Mouse (Mus musculus) hindbrain, embryonic 16.5 days (tissue): ENCODE data around the gene Alkbh6. TPM values are rescaled to one million over a fixed set of nuclear protein-coding genes. Genes with fewer than 3 reads are reported as not detected.
A peak's percentile ranks its signal among the peaks of the same experiment; 100 is the strongest.

Experiments
- ATAC-seq: fragments of 200-750 bp; cut with Nextera tagmentation; 2 replicates; pipeline ENCODE4 v1.8.0; 2017; ENCODE audit warnings: moderate TSS enrichment, moderate library complexity
- H3K27ac ChIP-seq: fragments of 300-500 bp; sonication (generic); 2 replicates; pipeline ENCODE4 v1.5.1; 2014; ENCODE audit warnings: low read depth, mild to moderate bottlenecking, control low read depth, low read length, moderate library complexity
- H3K27me3 ChIP-seq: fragments of 300-500 bp; sonication (generic); replicated peaks from 2 replicates; pipeline ENCODE4 v1.6.1; 2014; ENCODE audit warnings: low read length; ENCODE audit not compliant: control insufficient read depth, insufficient read depth
- H3K36me3 ChIP-seq: fragments of 300-500 bp; sonication (generic); 2 replicates; pipeline ENCODE4 v1.6.1; 2014; ENCODE audit warnings: mild to moderate bottlenecking, low read length, moderate library complexity, mixed read lengths; ENCODE audit not compliant: control insufficient read depth, insufficient read depth
- H3K4me1 ChIP-seq: fragments of 300-500 bp; sonication (generic); 2 replicates; pipeline ENCODE4 v1.6.1; 2014; ENCODE audit warnings: low read depth, low read length; ENCODE audit not compliant: control insufficient read depth, insufficient read depth
- H3K4me2 ChIP-seq: fragments of 300-500 bp; sonication (generic); 2 replicates; pipeline ENCODE4 v1.6.1; 2014; ENCODE audit warnings: mild to moderate bottlenecking, low read length, control low read depth, moderate library complexity
- H3K4me3 ChIP-seq: fragments of 300-500 bp; sonication (generic); 2 replicates; pipeline ENCODE4 v1.5.1; 2014; ENCODE audit warnings: mild to moderate bottlenecking, low read length, control low read depth, moderate library complexity
- H3K9ac ChIP-seq: fragments of 300-500 bp; sonication (generic); 2 replicates; pipeline ENCODE4 v1.6.1; 2014; ENCODE audit warnings: low read depth, mild to moderate bottlenecking, control low read depth, low read length, moderate library complexity
- H3K9me3 ChIP-seq: fragments of 300-500 bp; sonication (generic); 2 replicates; pipeline ENCODE4 v1.6.1; 2014; ENCODE audit warnings: mild to moderate bottlenecking, low read length, moderate library complexity; ENCODE audit not compliant: control insufficient read depth
- whole genome bisulfite sequencing: fragments of 180-500 bp; shearing (Covaris S2); extraction: QIAGEN DNeasy Blood & Tissue Kit; methylation state at CpG from one replicate; pipeline ENCODE4 v1.1.7; 2014; 5-methylcytosine and 5-hydroxymethylcytosine counted together
- polyA plus RNA-seq: library from polyadenylated mRNA; unstranded; fragments of >200 nt; fragmentation: Nextera tagmentation; extraction: Ambion mirVana; gene quantifications from 2 replicates; pipeline ENCODE4 v1.2.1, GENCODE M21; 2015

Gene Alkbh6
- polyA plus RNA-seq, 1 experiment from 2014 or later, result 124 TPM

GRCm38 (mm10) chr7:30279951-30280669, 28.4 kb upstream of the Alkbh6 start, which contains the start of the genes Thap8 and Wdr62:
Thap8 (plus strand) TSS chr7:30280094.
Wdr62 (minus strand) TSS chr7:30280419.
- ATAC-seq, result peak; percentile 97
- Histone ChIP-seq H3K4me1 (peaks cover 2% of the 10 kb centered on the region; the same call in 1 of the 2 replicates), H3K4me2 (peak within 1 kb of the TSS; percentile 99), H3K9ac (peak within 1 kb of the TSS; percentile 66), H3K27me3 (no peaks in the 10 kb centered on the region), H3K27ac (peak within 1 kb of the TSS; percentile 99), H3K9me3 (no peaks in the 10 kb centered on the region), H3K4me3 (peak within 1 kb of the TSS; percentile 74), H3K36me3 (no peaks in the 10 kb centered on the region)
- under 1% methylated on average over 48 of the region's 49 CpGs for WGBS

- ATAC-seq, result peak; percentile 89
- peak overlapping the region; percentile 74 for H3K4me3 ChIP-seq
- peak overlapping the region; percentile 66 for H3K9ac ChIP-seq
- no peaks in the 10 kb centered on the region for H3K9me3 ChIP-seq
- peak overlapping the region; percentile 99 for H3K4me2 ChIP-seq
- no peaks in the 10 kb centered on the region for H3K36me3 ChIP-seq
- H3K4me1 ChIP-seq, result peaks cover 2% of the 10 kb centered on the region; the same call in 1 of the 2 replicates
- under 1% methylated on average over 20 of the region's 20 CpGs for WGBS
- H3K27ac ChIP-seq, result peak overlapping the region; percentile 99
- no peaks in the 10 kb centered on the region for H3K27me3 ChIP-seq
These were observed 27.8 kb upstream of the Alkbh6 start for GRCm38 (mm10) chr7:30280670-30281138.

GRCm38 (mm10) chr7:30281522-30281921, 27.0 kb upstream of the Alkbh6 start:
- Histone ChIP-seq H3K9me3 (no peaks in the 10 kb centered on the region), H3K4me2 (no peak overlapping the region), H3K36me3 (no peaks in the 10 kb centered on the region), H3K4me3 (no peak overlapping the region), H3K4me1 (peaks cover 2% of the 10 kb centered on the region; the same call in 1 of the 2 replicates), H3K27me3 (no peaks in the 10 kb centered on the region), H3K27ac (no peak overlapping the region), H3K9ac (no peak overlapping the region)
- ATAC-seq, result no peak
- WGBS, result 74% methylated on average over 4 of the region's 4 CpGs

- no peak overlapping the region for H3K9ac ChIP-seq
- no peak overlapping the region for H3K4me3 ChIP-seq
- H3K27ac ChIP-seq, result no peak overlapping the region
- ATAC-seq, result no peak
- WGBS, result 81% methylated on average over 7 of the region's 7 CpGs
- H3K4me1 ChIP-seq, result peaks cover 2% of the 10 kb centered on the region; the same call in 1 of the 2 replicates
- no peak overlapping the region for H3K4me2 ChIP-seq
- H3K27me3 ChIP-seq, result no peaks in the 10 kb centered on the region
- no peaks in the 10 kb centered on the region for H3K36me3 ChIP-seq
- no peaks in the 10 kb centered on the region for H3K9me3 ChIP-seq
These were observed 25.8 kb upstream of the Alkbh6 start for GRCm38 (mm10) chr7:30282740-30283139.

- WGBS, result 56% methylated on average over 8 of the region's 8 CpGs
- H3K4me1 ChIP-seq, result peaks cover 6% of the 10 kb centered on the region
- H3K4me3 ChIP-seq, result no peak overlapping the region
- no peaks in the 10 kb centered on the region for H3K27me3 ChIP-seq
- no peaks in the 10 kb centered on the region for H3K9me3 ChIP-seq
- H3K27ac ChIP-seq, result no peak overlapping the region
- H3K4me2 ChIP-seq, result no peak overlapping the region
- H3K9ac ChIP-seq, result no peak overlapping the region
- ATAC-seq, result no peak
- no peaks in the 10 kb centered on the region for H3K36me3 ChIP-seq
These were observed 21.7 kb upstream of the Alkbh6 start for GRCm38 (mm10) chr7:30286701-30287410.

- H3K4me2 ChIP-seq, result no peak overlapping the region
- peaks cover 12% of the 10 kb centered on the region for H3K4me1 ChIP-seq
- H3K9me3 ChIP-seq, result no peaks in the 10 kb centered on the region
- H3K9ac ChIP-seq, result no peak overlapping the region
- WGBS, result 64% methylated on average over 6 of the region's 6 CpGs
- no peaks in the 10 kb centered on the region for H3K27me3 ChIP-seq
- H3K4me3 ChIP-seq, result no peak overlapping the region
- H3K27ac ChIP-seq, result no peak overlapping the region
- no peak for ATAC-seq
- H3K36me3 ChIP-seq, result no peaks in the 10 kb centered on the region
These were observed 20.5 kb upstream of the Alkbh6 start for GRCm38 (mm10) chr7:30288046-30288445.

GRCm38 (mm10) chr7:30289071-30289713, 19.3 kb upstream of the Alkbh6 start:
- Histone ChIP-seq H3K9me3 (no peaks in the 10 kb centered on the region), H3K27ac (no peak overlapping the region; the same call in 1 of the 2 replicates), H3K9ac (no peak overlapping the region), H3K27me3 (no peaks in the 10 kb centered on the region), H3K36me3 (no peaks in the 10 kb centered on the region), H3K4me2 (no peak overlapping the region), H3K4me1 (peaks cover 21% of the 10 kb centered on the region), H3K4me3 (no peak overlapping the region)
- WGBS, result 76% methylated on average over 7 of the region's 7 CpGs
- ATAC-seq, result no peak

GRCm38 (mm10) chr7:30289714-30290399, 18.7 kb upstream of the Alkbh6 start:
- peak; percentile 8; the same call in 1 of the 2 replicates for ATAC-seq
- Histone ChIP-seq H3K4me3 (no peak overlapping the region), H3K36me3 (no peaks in the 10 kb centered on the region; the same call in 1 of the 2 replicates), H3K27me3 (no peaks in the 10 kb centered on the region), H3K4me2 (no peak overlapping the region), H3K9ac (no peak overlapping the region), H3K4me1 (peaks cover 28% of the 10 kb centered on the region), H3K27ac (no peak overlapping the region; the same call in 1 of the 2 replicates), H3K9me3 (no peaks in the 10 kb centered on the region)
- 48% methylated on average over 10 of the region's 10 CpGs for WGBS
